Mouse (Mus musculus): ENCODE data around the gene Efna3. TPM values are rescaled to one million over a fixed set of nuclear protein-coding genes. Genes with fewer than 3 reads are reported as not detected.

Efna3 gene
- polyA plus RNA-seq, 1 experiment = 3.7 TPM

DNA sequence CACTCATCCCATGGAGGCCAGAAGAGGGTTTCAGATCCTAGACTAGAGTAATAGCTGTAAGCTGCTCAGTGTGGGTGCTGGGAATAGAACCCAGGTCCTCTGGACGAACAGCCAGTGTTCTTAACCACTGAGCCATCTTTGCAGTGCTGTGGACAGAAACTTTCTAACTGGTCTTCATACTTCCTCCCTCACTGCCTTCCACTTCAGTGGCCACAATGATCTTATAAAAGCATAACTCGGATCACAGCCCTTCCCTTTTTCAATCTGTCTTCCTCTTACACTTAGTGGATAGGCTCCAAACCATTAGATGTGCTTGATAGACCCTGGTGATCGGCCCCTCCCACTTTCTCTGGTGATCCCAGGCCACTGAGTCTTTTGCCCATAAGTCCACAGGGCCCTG lies 37.5 kb upstream of the Efna3 start:
- H3K4me3 ChIP-seq (ENCODE audit: control insufficient read depth, insufficient read depth, low read length) = no peak overlapping the region
- H3K4me1 ChIP-seq (replicated peaks; ENCODE audit: control insufficient read depth, insufficient read depth, low read length) = no peaks in the 10 kb centered on the region
- DNase-seq = no peak
- WGBS = 20% methylated on average over 3 of the region's 3 CpGs
- H3K27me3 ChIP-seq (ENCODE audit: control insufficient read depth, insufficient read depth, low read length) = no peaks in the 10 kb centered on the region
- H3K27ac ChIP-seq (ENCODE audit: control insufficient read depth, insufficient read depth, low read length) = no peak overlapping the region
- no peaks in the 10 kb centered on the region for H3K36me3 ChIP-seq (ENCODE audit: control insufficient read depth, insufficient read depth, low read length)
- TF ChIP-seq CTCF (IDR thresholded peaks at IDR 0.05; ENCODE audit: borderline replicate concordance, control insufficient read depth, extremely low read depth, insufficient read depth, low read length, poor library complexity) (no peak), POLR2A (IDR thresholded peaks at IDR 0.05; ENCODE audit: control insufficient read depth, extremely low read depth, insufficient read depth, low read length, poor library complexity) (no peak)

DNA sequence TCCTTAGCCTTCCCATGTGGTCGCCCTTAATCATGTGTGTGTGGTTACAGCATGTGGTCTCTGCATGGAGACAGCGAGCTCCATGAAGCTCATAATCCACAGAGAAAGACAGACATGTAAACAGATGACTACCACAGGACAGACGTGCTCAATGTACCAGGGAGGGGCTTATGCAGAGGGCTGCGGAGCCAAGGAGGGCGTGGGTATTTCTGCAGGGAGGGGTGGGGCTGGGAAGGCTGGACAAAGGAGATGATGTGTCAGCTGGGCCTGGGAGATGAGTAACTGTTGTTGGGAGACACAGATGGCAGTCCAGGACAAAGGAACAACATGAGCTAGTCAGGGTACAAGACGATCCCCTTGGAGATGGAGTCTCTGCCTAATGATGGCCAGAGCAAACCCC lies 36.9 kb upstream of the Efna3 start:
- WGBS = 85% methylated on average over 6 of the region's 6 CpGs

DNA sequence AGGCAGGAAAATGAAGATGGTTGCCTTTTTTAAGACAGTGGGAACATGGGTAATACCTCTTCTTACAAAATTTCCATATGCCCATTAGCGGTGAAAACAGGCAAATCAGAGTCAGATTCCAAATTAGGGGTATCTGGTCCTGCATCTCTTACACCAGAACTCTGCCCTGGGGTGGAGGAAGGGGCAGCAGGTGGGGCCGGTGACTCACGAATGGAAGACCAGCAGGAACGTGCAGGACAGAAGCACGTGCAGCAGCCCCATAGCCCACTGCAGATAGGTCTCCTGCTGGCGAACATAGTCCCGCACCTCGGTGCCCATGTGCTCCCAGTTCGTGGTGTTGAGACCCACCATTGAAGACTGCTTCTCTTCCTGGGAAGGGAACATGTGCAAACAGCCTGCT lies 33.3 kb upstream of the Efna3 start:
- TF ChIP-seq CTCF (IDR thresholded peaks at IDR 0.05; ENCODE audit: borderline replicate concordance, control insufficient read depth, extremely low read depth, insufficient read depth, low read length, poor library complexity) (no peak), POLR2A (IDR thresholded peaks at IDR 0.05; ENCODE audit: control insufficient read depth, extremely low read depth, insufficient read depth, low read length, poor library complexity) (no peak)
- 74% methylated on average over 9 of the region's 9 CpGs for WGBS
- no peak for DNase-seq
- H3K4me3 ChIP-seq (ENCODE audit: control insufficient read depth, insufficient read depth, low read length) = no peak overlapping the region
- no peaks in the 10 kb centered on the region; the same call in 1 of the 2 replicates for H3K27me3 ChIP-seq (ENCODE audit: control insufficient read depth, insufficient read depth, low read length)
- H3K36me3 ChIP-seq (ENCODE audit: control insufficient read depth, insufficient read depth, low read length) = no peaks in the 10 kb centered on the region
- no peak overlapping the region for H3K27ac ChIP-seq (ENCODE audit: control insufficient read depth, insufficient read depth, low read length)
- H3K4me1 ChIP-seq (replicated peaks; ENCODE audit: control insufficient read depth, insufficient read depth, low read length) = no peaks in the 10 kb centered on the region

More for the DNA sequence above, 36.9 kb upstream of the Efna3 start:
- no peaks in the 10 kb centered on the region for H3K4me1 ChIP-seq (replicated peaks; ENCODE audit: control insufficient read depth, insufficient read depth, low read length)
- no peak overlapping the region for H3K27ac ChIP-seq (ENCODE audit: control insufficient read depth, insufficient read depth, low read length)
- H3K4me3 ChIP-seq (ENCODE audit: control insufficient read depth, insufficient read depth, low read length) = no peak overlapping the region
- H3K27me3 ChIP-seq (ENCODE audit: control insufficient read depth, insufficient read depth, low read length) = no peaks in the 10 kb centered on the region
- no peak for TF ChIP-seq CTCF (IDR thresholded peaks at IDR 0.05; ENCODE audit: borderline replicate concordance, control insufficient read depth, extremely low read depth, insufficient read depth, low read length, poor library complexity)
- TF ChIP-seq POLR2A (IDR thresholded peaks at IDR 0.05; ENCODE audit: control insufficient read depth, extremely low read depth, insufficient read depth, low read length, poor library complexity) = no peak
- no peaks in the 10 kb centered on the region for H3K36me3 ChIP-seq (ENCODE audit: control insufficient read depth, insufficient read depth, low read length)
- no peak for DNase-seq

DNA sequence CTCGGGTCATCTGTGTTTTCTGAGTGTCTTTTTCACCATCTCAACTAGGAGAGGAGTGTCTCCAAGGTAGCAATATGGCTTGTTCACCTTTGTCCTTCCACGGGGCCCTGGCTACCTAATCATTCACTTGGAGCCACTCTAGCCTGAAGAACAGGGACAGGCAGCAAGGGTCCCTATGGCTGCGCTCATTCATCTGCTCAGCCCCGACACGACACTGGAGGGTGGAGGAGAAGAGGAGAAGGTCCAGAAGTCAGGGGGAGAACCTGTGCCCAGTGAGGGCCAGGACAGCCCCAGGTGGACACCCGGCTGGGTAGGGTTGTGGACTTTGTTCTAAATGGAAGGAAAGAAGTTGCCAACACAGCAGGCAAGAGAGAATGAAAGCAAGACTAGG lies 32.7 kb upstream of the Efna3 start:
- WGBS = 85% methylated on average over 6 of the region's 6 CpGs
- Histone ChIP-seq H3K27ac (ENCODE audit: control insufficient read depth, insufficient read depth, low read length) (no peak overlapping the region), H3K27me3 (ENCODE audit: control insufficient read depth, insufficient read depth, low read length) (no peaks in the 10 kb centered on the region; the same call in 1 of the 2 replicates), H3K4me3 (ENCODE audit: control insufficient read depth, insufficient read depth, low read length) (no peak overlapping the region), H3K36me3 (ENCODE audit: control insufficient read depth, insufficient read depth, low read length) (no peaks in the 10 kb centered on the region), H3K4me1 (replicated peaks; ENCODE audit: control insufficient read depth, insufficient read depth, low read length) (peaks cover 3% of the 10 kb centered on the region)
- DNase-seq = no peak
- TF ChIP-seq POLR2A (IDR thresholded peaks at IDR 0.05; ENCODE audit: control insufficient read depth, extremely low read depth, insufficient read depth, low read length, poor library complexity) = no peak
- no peak for TF ChIP-seq CTCF (IDR thresholded peaks at IDR 0.05; ENCODE audit: borderline replicate concordance, control insufficient read depth, extremely low read depth, insufficient read depth, low read length, poor library complexity)

DNA sequence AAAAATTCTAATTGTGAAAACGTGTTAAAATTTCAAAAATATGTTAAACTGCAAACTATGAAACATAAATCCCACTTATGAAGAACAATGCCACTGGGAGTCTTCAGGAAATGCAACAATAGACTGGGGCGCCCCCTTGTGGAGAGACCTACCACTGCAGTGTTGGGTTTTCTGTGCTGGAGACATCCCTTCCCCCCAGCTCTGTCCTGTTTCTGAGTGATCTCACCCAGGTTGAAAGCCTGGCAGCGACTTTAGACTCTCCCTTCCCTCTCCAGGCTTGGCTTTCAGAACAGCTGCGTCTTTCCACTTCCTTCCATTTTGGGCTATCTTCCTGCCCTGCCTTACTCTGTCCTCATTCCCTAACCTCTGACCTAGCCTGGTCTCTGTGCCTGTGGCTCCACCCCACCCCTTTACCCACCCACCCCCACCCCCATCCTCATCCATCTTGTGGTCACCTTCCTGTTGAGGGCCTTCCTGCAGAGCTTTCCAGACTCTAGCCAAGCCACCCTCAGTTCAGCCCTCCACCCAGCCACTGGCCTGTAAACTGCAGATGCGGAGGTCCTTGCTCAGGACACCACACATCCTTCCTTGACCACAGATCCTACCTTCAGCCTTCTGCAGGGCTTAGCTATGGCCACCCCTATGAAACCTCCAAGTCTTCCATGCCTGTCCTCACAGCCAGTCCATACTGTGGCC lies 32.2 kb upstream of the Efna3 start:
- Histone ChIP-seq H3K36me3 (ENCODE audit: control insufficient read depth, insufficient read depth, low read length) (no peaks in the 10 kb centered on the region), H3K4me3 (ENCODE audit: control insufficient read depth, insufficient read depth, low read length) (no peak overlapping the region), H3K4me1 (replicated peaks; ENCODE audit: control insufficient read depth, insufficient read depth, low read length) (peaks cover 7% of the 10 kb centered on the region), H3K27ac (ENCODE audit: control insufficient read depth, insufficient read depth, low read length) (no peak overlapping the region), H3K27me3 (ENCODE audit: control insufficient read depth, insufficient read depth, low read length) (no peaks in the 10 kb centered on the region; the same call in 1 of the 2 replicates)
- peak; percentile 85 for DNase-seq
- TF ChIP-seq POLR2A (IDR thresholded peaks at IDR 0.05; ENCODE audit: control insufficient read depth, extremely low read depth, insufficient read depth, low read length, poor library complexity) (no peak), CTCF (IDR thresholded peaks at IDR 0.05; ENCODE audit: borderline replicate concordance, control insufficient read depth, extremely low read depth, insufficient read depth, low read length, poor library complexity) (peak; percentile 37; the same call in 1 of the 2 replicates)
- WGBS = 18% methylated on average over 5 of the region's 5 CpGs

DNA sequence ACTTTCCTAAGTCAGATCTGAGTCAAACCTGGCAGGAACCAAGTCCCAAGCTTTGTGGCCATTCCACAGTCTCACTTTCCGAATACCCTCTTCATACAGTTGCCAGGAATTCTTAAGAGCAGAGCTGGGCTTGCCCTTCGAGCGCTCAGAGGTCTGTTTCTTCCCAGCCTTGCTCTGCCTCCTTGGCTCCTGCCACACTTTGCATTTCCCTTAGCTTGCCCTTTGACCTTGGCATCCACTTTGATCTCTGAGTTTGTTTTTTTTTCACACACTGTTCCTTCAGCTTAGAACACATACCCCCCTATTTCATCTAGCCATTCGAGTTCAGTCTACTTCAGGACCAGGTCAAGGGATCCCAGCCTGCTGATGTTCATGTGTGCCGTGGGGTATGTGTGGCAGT lies 28.5 kb upstream of the Efna3 start:
- H3K27me3 ChIP-seq (ENCODE audit: control insufficient read depth, insufficient read depth, low read length) = no peaks in the 10 kb centered on the region; the same call in 1 of the 2 replicates
- TF ChIP-seq POLR2A (IDR thresholded peaks at IDR 0.05; ENCODE audit: control insufficient read depth, extremely low read depth, insufficient read depth, low read length, poor library complexity) (no peak), CTCF (IDR thresholded peaks at IDR 0.05; ENCODE audit: borderline replicate concordance, control insufficient read depth, extremely low read depth, insufficient read depth, low read length, poor library complexity) (no peak)
- no peak overlapping the region for H3K27ac ChIP-seq (ENCODE audit: control insufficient read depth, insufficient read depth, low read length)
- no peak for DNase-seq
- H3K36me3 ChIP-seq (ENCODE audit: control insufficient read depth, insufficient read depth, low read length) = no peaks in the 10 kb centered on the region
- no peak overlapping the region for H3K4me3 ChIP-seq (ENCODE audit: control insufficient read depth, insufficient read depth, low read length)
- WGBS = 92% methylated on average over 5 of the region's 5 CpGs
- H3K4me1 ChIP-seq (replicated peaks; ENCODE audit: control insufficient read depth, insufficient read depth, low read length) = peaks cover 17% of the 10 kb centered on the region

Data from thymus, adult 2 months (tissue).